Mouse (Mus musculus) adrenal gland, postnatal 36 days (tissue): ENCODE results near the gene Gla. TPM values are rescaled to one million over a fixed set of nuclear protein-coding genes. Genes with fewer than 3 reads are reported as not detected.
"Not testable (repeated sequence)": the region's sequence is repeated elsewhere in the genome, so short reads cannot be mapped to it uniquely, and the experiment has no call there.

Experiments
- DNase-seq, 2 experiments: peaks; one replicate each; pipeline ENCODE4 v3.0.0; 2021; ENCODE audit warnings: mixed read lengths in 1 of 2
- total RNA-seq, 2 experiments: library from RNA; stranded (reverse); gene quantifications; 2 replicates each; pipeline ENCODE4 v1.2.3; 2021

Gla gene
- total RNA-seq, 2 experiments from 2014 or later, result 10.3 to 12.2 TPM

- DNase-seq, result no peak
Observed at GRCm38 (mm10) chrX:134588997-134589396, 11.9 kb downstream of the Gla start.

GRCm38 (mm10) chrX:134588261-134588660 lies 12.7 kb downstream of the Gla start:
- DNase-seq, result no peak

- DNase-seq, result no peak
Observed at GRCm38 (mm10) chrX:134586447-134586846, 14.5 kb downstream of the Gla start.

GRCm38 (mm10) chrX:134585103-134586002 lies 15.6 kb downstream of the Gla start, which contains the start of gene Rpl36a:
Rpl36a (plus strand) TSS chrX:134585654.
- peak; percentile 91 to 92 for DNase-seq

- no peak for DNase-seq
Observed at GRCm38 (mm10) chrX:134582888-134583669, 17.8 kb downstream of the Gla start, which contains the start of gene Btk. Btk (minus strand) TSS chrX:134583570.

GRCm38 (mm10) chrX:134582270-134582669 lies 18.7 kb downstream of the Gla start:
- no peak for DNase-seq

- no peak for DNase-seq
Observed at GRCm38 (mm10) chrX:134580528-134581305, 20.2 kb downstream of the Gla start.

GRCm38 (mm10) chrX:134577896-134578295 lies 23.0 kb downstream of the Gla start:
- DNase-seq, result no peak

GRCm38 (mm10) chrX:134566536-134567222 lies 34.2 kb downstream of the Gla start:
- DNase-seq, result no peak

- no peak for DNase-seq
Observed at GRCm38 (mm10) chrX:134564326-134564725, 36.6 kb downstream of the Gla start.

- no peak for DNase-seq
Observed at GRCm38 (mm10) chrX:134554425-134554824, 46.5 kb downstream of the Gla start.

GRCm38 (mm10) chrX:134553326-134553725 lies 47.6 kb downstream of the Gla start:
- DNase-seq, result no peak

- DNase-seq, result peak in 1 of 2 experiments; percentile 2
Observed at GRCm38 (mm10) chrX:134550903-134551302, 50.0 kb downstream of the Gla start.

- DNase-seq, result no peak
Observed at GRCm38 (mm10) chrX:134547330-134547729, 53.6 kb downstream of the Gla start.

- no peak for DNase-seq
Observed at GRCm38 (mm10) chrX:134541955-134542308, 59.0 kb downstream of the Gla start.

GRCm38 (mm10) chrX:134541145-134541954 lies 59.6 kb downstream of the Gla start, which contains the start of gene Timm8a1:
Timm8a1 (minus strand) TSS chrX:134541865.
- DNase-seq, result peak; percentile 54 to 69

GRCm38 (mm10) chrX:134540414-134541135 lies 60.4 kb downstream of the Gla start:
- DNase-seq, result peak; percentile 7 to 11

GRCm38 (mm10) chrX:134539795-134540194 lies 61.1 kb downstream of the Gla start:
- not testable (repeated sequence) for DNase-seq
